Mouse (Mus musculus) lung, postnatal 10 days (tissue): ENCODE measurements around the gene Gm44596.
"Not testable (repeated sequence)": the region's sequence is repeated elsewhere in the genome, so short reads cannot be mapped to it uniquely, and the experiment has no call there.

Experiments used
- DNase-seq: peaks from one replicate; pipeline ENCODE4 v3.0.0; 2021

Gene Gm44596

DNA sequence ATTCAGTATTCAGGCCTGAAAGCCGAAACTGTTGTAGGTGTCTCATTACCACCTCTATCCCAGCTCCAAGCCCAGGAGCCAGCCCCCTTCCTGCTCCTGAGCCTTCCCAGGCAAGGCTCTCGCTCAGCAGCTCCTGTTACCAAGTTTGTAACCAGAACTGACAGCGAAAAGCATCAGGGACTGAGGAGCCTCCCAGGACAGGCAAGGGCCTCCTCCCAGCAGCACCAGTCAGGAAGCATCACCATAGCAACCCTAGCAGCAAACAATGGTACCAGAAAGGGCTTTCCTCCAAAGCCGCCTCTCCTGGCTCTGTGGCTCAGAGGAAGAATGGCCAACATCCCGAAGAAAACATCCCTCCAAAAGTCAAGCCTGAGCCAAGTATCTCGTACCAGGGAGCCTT is at the start of gene Gm44596, which contains the start of gene Tex52:
Gm44596 (plus strand) TSS at position 312 of the 400 bp plus-strand sequence.
Tex52 (plus strand) TSS at position 265 of the 400 bp plus-strand sequence.
- peak; percentile 71 for DNase-seq

DNA sequence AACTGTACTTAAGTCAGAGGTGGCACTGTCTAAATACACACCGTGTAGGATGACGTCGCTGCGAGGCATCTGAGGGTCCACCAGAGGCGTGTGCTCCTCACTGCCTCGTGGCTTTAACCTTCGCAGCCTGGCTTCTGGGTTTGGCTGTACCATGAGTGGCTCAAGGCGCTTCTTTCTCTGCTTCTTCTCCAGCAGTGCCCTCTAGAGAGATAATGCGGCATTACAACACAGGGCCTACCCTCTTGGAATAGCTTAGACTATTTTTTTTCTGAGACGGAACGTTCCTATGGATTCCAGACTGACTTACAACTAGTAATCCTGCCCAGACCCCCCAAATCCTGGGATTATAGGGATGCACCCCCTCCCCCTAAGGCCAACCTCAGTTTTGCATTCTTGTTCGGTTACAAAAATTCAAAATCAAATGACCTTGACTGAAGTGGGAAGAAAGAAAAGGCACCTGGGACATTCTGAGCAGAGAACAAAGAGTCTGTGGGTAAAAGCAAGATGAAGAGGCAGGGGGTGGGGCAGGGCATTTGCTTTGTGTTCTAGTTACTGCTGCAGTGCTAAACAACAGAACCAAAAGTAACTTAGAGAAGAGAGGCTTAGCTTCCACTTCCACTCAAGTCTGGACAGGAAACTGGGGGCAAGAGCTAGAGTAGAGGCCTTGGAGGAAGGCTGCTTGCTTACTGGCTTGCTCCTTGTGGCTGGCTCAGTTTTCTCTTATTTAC is 40.7 kb upstream of the Gm44596 start:
- DNase-seq, result peak; percentile 91

GRCm38 (mm10) chr6:128337467-128337866 is 37.8 kb upstream of the Gm44596 start:
- DNase-seq, result no peak

DNA sequence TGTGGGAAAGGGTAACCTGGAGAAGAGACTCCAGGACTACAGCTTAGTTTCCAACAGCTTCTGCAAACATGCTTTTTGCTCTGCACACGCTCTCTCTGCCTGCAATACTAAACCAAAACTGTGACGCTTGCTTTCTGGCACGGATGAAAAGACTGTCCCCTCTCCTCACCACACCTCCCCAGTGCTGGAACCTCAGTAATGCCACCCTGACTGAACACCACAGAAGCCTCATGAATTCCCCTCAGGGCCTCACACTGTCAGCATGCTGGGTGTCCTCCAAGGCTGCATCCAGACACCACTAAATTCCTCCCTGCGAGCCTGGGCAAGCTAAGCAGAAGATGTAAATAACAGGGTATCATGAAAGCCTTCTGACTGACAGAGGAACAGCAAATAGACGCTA is 36.4 kb upstream of the Gm44596 start:
- DNase-seq, result peak; percentile 31

DNA sequence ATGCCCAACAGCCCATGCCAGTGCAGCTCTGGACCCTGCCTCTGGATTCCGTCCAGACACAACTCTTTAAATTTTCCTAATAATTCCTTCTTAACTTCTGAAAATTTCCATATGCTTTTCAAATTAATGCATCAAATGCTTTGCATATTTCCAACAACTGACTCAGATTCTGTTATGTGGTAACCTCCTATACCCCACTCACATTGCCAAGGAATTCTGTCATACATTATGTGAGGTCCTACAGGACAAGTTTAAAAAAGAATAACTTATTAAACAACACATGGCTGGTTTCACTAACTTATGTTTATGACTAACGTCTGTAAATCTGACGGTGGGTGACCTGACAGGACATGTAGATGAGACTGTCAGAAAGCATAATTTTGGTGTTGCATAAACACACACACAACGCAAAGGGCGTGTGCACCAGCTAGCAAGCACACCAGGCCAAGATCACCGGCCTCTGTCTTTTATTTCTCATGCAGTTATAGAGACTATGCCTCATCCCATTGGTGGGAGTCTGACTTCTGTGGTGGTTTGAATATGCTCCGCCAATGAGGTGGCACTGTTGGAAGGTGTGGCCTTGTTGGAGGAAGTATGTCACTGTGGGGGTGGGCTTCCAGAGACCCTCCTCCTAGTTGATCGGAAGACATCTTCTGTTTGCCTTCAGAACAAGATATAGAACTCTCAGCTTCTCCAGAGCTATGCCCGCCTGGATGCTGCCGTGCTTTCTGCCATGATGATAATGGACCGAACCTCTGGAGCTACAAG is 33.2 kb upstream of the Gm44596 start:
- no peak for DNase-seq

GRCm38 (mm10) chr6:128345623-128346022 is 29.7 kb upstream of the Gm44596 start:
- no peak for DNase-seq

DNA sequence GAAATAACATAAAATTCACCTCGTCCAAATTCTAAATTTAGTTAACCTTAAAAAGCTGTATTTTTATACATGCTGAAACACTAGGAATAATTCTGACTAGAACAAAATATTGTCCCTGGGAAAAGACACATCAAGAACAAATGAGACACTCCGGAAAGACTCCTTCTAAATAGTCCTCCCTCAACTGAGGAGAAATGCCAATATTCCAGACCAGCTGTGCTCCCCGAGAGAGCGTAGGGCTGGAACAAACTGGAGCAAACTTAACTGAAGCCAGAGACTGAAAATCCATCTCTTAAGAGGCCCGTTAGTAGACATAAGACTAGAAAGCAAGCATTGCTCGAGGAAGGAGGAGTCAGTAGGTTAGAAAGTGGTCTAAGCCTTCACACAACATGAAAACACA is 28.5 kb upstream of the Gm44596 start:
- DNase-seq, result no peak

- DNase-seq, result peak; percentile 39
Measured at GRCm38 (mm10) chr6:128349711-128350110, 25.6 kb upstream of the Gm44596 start.

DNA sequence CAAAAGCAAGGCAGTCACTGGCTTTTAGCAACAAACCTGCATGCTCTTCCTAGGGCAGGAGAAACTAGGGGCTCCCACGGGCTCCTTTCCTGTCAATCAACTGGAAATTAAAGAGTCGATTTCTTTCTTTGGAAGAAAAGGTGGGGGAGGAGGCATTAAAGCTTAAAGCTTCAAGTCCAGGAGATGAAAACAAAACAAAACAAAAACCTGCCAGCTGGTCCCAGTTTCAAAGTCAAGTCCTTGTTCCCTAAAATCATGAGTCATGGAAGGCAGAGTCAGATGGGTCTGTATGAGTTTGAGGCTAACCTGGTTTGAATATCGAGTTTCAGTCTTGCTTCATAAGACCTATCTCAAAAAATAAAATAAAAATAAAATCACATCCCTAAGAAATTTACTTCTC is 21.2 kb upstream of the Gm44596 start:
- no peak for DNase-seq

DNA sequence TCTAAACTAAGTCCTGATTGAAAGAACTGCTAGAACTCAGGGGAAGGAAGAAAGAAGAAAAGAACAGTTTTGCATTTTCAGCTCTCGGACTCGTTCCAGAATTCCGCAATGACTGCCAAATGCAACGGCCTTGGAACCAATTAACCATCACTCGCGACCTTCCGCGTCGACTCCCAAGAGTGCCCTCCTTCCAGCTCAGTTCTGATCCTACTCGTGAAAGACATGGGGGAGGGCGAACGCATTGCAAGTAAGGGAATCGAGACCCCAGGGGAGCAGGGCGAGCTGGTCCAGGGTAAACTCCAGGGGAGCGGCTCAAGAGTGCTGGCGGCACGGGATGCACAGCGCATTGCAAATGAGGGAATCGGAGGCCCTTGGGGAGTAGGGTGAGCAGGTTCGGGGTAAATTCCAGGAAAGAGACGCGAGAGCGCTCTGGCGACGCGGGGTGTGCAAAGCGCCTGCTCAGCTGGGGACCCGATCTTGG is 20.1 kb upstream of the Gm44596 start:
- DNase-seq, result peak; percentile 57

DNA sequence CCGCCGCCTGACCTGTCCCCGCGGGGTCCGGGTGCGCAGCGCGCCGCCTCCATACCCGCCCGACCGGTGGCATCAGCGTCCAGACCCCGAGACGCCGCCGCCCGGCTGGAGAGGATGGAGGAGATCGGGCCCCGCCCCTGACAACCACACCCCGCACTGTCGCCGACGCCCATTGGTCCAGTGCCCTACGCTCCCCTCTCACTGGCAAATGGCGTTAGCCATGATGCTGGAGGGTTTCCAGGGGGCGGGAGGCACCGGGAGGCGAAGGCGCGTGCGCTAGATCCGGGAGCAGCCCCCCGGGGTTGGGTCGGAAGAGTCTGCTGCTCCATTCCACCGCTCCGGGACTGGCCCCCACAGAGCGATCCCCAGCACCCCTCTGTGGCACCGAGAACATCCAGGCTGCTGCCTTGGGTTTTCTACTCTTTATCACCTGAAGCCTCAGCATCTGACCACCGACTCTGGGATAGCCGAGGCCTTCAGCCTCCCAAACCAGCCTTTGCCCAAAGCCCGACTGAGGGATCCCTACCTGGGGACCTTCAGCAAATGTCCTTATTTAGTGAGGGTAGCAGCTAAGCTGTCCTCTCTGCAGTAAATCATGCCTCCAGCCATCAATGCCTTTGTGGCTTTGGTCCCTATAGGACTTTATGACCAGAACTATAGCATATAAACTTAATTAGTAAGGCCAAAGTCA is 19.4 kb upstream of the Gm44596 start, which contains the start of gene Tulp3:
Tulp3 (minus strand) TSS at position 126 of the 691 bp plus-strand sequence.
- DNase-seq, result peak; percentile 98

GRCm38 (mm10) chr6:128358999-128359398 is 16.3 kb upstream of the Gm44596 start:
- DNase-seq, result peak; percentile 71

DNA sequence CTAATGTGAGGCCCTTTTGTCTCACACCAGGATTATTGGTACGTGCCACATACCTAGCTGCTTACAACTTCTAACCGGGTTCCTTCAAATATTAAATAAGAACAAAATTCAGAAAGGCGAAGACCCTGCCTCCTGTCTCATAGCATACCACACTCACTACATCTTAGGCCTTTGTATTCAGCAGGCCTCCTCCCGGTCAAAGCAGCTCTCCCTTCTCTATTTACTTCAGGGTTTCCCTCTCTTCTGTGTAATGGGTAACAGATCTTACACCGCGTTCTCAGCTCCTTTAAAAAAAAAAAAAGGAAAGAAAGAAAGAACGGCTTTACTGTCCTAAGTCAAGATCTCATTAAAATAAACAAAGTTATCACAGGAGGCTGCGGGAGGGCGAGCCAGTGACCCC is 13.4 kb upstream of the Gm44596 start:
- no peak for DNase-seq

- peak; percentile 86 for DNase-seq
Measured at GRCm38 (mm10) chr6:128362381-128363006, 12.8 kb upstream of the Gm44596 start, which contains the start of the genes Rhno1 and Foxm1. TSS of gene Rhno1 (minus strand) at chr6:128362911. TSS of gene Foxm1 (plus strand) at chr6:128362967.

- peak; percentile 15 for DNase-seq
Measured at GRCm38 (mm10) chr6:128363007-128363825, 12.1 kb upstream of the Gm44596 start.

DNA sequence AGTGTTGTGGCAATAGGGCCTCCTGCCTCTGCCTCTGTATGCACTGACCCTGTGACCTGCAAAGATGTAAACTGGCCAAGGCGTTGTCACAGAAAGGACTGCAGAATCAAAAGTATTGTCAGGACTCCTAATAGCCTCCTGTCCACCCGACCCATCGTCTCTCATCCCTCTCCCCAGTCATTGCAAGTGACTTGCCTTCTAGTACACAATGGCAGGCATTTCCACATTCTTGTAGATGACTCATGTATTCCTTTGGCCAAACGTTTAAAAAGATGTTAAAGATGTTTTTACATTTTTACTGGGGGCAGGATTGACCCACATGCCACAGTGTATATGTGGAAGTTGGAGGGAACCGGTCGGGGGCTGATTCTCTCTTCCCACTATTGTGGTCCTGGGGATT is 10.6 kb upstream of the Gm44596 start:
- DNase-seq, result no peak

DNA sequence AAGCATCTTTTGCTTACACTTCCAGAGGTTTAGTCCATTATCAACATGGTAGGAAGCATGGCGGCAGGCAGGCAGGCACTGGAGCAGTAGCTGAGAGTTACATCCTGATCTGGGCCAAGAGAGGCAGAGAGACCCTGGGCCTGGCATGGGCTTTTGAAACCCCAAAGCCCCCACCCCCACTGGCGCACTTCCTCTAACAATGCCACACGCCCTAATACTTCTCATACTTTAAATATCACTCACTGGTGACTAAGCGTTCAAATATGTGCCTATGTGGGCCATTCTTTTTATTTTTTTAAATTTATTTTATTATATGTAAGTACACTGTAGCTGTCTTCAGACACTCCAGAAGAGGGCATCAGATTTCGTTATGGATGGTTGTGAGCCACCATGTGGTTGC is 8.8 kb upstream of the Gm44596 start:
- DNase-seq, result no peak

- no peak for DNase-seq
Measured at GRCm38 (mm10) chr6:128370040-128370439, 5.3 kb upstream of the Gm44596 start.

DNA sequence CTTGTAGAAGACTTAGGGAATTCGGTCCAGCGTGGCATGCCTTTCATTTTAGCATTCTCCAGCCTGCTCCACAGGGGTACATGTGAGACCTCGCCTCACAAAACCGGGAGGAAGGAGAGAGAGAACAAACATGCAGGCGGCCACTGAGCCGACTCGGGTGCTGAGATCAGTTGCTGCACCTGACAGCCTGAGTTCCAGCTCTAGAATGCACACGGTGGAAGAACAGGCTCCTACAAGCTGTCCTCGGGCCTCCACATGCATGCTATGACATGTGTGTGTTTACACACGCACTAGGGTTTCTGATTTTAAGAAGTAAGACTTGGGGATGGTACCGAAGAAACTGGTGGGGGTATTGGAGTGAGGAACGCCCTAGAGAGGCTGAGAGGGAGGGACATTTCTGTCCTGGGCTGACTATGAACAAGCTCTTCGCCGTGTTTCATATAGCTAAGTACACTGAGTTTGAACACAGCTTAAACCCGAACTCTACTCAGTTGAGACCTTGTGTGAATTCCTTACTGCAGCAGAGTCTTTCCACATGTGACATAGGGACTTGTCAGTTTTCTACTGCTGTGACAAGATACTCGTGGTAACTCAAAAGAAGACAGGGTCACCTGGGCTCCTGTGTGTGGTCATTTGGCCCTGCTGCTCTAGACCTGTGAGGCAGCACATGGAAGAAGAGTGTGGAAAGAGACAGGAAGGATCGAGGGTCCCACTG is 1.2 kb downstream of the Gm44596 start:
- DNase-seq, result no peak

DNA sequence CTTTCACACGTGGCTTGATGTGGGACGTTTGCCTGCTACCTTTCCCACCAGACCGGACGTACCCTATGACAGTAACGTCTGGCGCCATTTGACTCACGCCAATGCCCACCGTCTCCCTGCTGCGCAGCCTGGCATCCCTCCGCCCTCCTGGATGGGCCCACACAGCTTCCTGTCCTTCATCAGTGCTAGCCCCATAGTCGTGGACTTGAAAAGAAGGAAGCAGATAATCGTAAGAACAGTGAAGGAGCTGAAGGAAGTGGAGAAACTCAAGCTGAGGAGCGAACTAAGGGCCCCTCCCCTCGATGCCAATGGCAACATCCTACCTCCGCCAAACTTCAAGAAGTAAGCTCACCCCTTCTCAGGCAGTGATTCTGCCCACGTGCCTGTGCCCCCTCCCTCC is 4.3 kb downstream of the Gm44596 start:
- DNase-seq, result no peak

DNA sequence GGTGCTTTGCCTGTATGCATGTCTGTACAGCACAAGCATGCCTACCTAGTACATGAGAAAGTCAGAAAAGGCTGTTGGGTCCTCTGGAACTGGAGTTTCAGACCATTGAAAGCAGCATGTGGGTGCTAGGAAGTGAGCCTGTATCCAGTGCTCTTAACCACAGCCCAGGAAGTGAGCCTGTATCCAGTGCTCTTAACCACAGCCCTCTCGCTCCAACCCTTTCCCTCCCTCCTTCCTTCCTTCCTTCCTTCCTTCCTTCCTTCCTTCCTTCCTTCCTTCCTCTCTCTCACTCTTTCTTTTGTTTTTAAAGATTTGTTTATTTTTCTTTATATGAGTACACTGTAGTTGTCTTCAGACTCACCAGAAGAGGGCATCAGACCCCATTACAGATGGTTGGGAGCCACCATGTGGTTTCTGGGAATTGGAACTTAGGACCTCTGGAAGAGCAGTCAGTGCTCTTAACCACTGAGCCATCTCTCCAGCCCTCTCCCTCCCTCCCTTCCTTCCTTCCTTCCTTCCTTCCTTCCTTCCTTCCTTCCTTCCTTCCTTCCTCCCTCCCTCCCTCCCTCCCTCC is 5.4 kb downstream of the Gm44596 start:
- not testable (repeated sequence) for DNase-seq
